In genomic region chr13:6465911-6466419, GRCm38 (mm10) we compare ENCODE assay signal across 26 mouse cellular contexts.
DNase-seq lines count a peak whose midpoint lies in the region; ATAC-seq and TF ChIP-seq lines count a peak whose summit lies in the region.
"Had no signal": no experiment of that assay in that cellular context is flagged by ENCODE, and none has a peak within 500 bp of the region (broad histone marks: within the 10 kb centered on the region; RNA-seq: fewer than 3 reads in every experiment).

No protein-coding gene starts in this region.

- H3K4me3 ChIP-seq in limb, embryonic 14.5 days (replicated peaks; ENCODE audit: low read length) = no peak overlapping the region
- H3K4me3 ChIP-seq in limb, embryonic 10.5 days = no peak overlapping the region
- H3K4me3 ChIP-seq in hindbrain, embryonic 16.5 days (ENCODE audit: low read length) = no peak overlapping the region
- H3K4me3 ChIP-seq: forebrain, embryonic 10.5 days; forebrain, embryonic 13.5 days; heart, embryonic 12.5 days; heart, embryonic 15.5 days had no signal

- no peak for TF ChIP-seq POLR2A in limb, embryonic 14.5 days (IDR thresholded peaks at IDR 0.05; ENCODE audit: borderline replicate concordance, extremely low read depth, insufficient read depth, insufficient read length)

- H3K9ac ChIP-seq in limb, embryonic 14.5 days (ENCODE audit: low read depth, low read length, severe bottlenecking) = no peak overlapping the region
- H3K9ac ChIP-seq in hindbrain, embryonic 16.5 days (ENCODE audit: low read depth, low read length) = no peak overlapping the region
- H3K9ac ChIP-seq: forebrain, embryonic 13.5 days; heart, embryonic 12.5 days; heart, embryonic 15.5 days; hindbrain, embryonic 14.5 days had no signal

- H3K27ac ChIP-seq in limb, embryonic 14.5 days (replicated peaks; ENCODE audit: low read depth, low read length) = no peak overlapping the region
- H3K27ac ChIP-seq in limb, embryonic 10.5 days = no peak overlapping the region
- no peak overlapping the region for H3K27ac ChIP-seq in hindbrain, embryonic 16.5 days (ENCODE audit: low read depth, low read length)
- H3K27ac ChIP-seq: forebrain, embryonic 10.5 days; forebrain, embryonic 13.5 days; heart, embryonic 15.5 days; hindbrain, embryonic 14.5 days had no signal

- H3K4me1 ChIP-seq in limb, embryonic 14.5 days (ENCODE audit: control insufficient read depth, insufficient read depth, low read length) = no peaks in the 10 kb centered on the region
- H3K4me1 ChIP-seq in limb, embryonic 10.5 days = no peaks in the 10 kb centered on the region
- peaks cover 16% of the 10 kb centered on the region for H3K4me1 ChIP-seq in hindbrain, embryonic 16.5 days (ENCODE audit: control insufficient read depth, insufficient read depth, low read depth, low read length)

- WGBS in limb, embryonic 14.5 days = 40% methylated on average over 9 of the region's 9 CpGs
- 43% methylated on average over 9 of the region's 9 CpGs for WGBS in limb, embryonic 10.5 days
- WGBS in hindbrain, embryonic 16.5 days = 38% methylated on average over 9 of the region's 9 CpGs

- intact Hi-C loops in heart, postnatal 10 days (cut with DNase I) = no loop called here

- no peak for DNase-seq in limb, embryonic 14.5 days (ENCODE audit: low spot score)
- no peak for DNase-seq in limb, embryonic 10.5 days (ENCODE audit: low spot score)
- DNase-seq in ES-CJ7 (ENCODE audit: low read depth, low spot score) = peak; percentile 59
- DNase-seq in WW6 (ENCODE audit: low read depth, low spot score) = peak; percentile 4
- no peak for DNase-seq in heart, postnatal 10 days
- DNase-seq: adrenal gland, postnatal 10 days; adrenal gland, postnatal 36 days; B cell, adult 2 months; cerebellum, adult 18-20 months; cerebellum, adult 9-10 months; cerebellum, postnatal 14 days; gastrocnemius, postnatal 25 days; heart, adult 18-20 months; heart, postnatal 14 days; heart, postnatal 4 days had no signal

- no peaks in the 10 kb centered on the region for H3K9me3 ChIP-seq in limb, embryonic 14.5 days (ENCODE audit: control insufficient read depth, low read length)
- H3K9me3 ChIP-seq in limb, embryonic 10.5 days (replicated peaks) = no peaks in the 10 kb centered on the region
- H3K9me3 ChIP-seq in hindbrain, embryonic 16.5 days (ENCODE audit: control insufficient read depth, low read length) = no peaks in the 10 kb centered on the region
- H3K9me3 ChIP-seq: forebrain, embryonic 10.5 days; forebrain, embryonic 13.5 days; G1E; heart, embryonic 12.5 days; heart, embryonic 15.5 days had no signal

- ATAC-seq in limb, embryonic 14.5 days (ENCODE audit: low FRiP score, low read depth) = 0 out of 2 replicates have a peak, but pooled peaks have one; percentile 12
- no peak for ATAC-seq in hindbrain, embryonic 16.5 days
- ATAC-seq: forebrain, embryonic 13.5 days; forebrain, embryonic 16.5 days; intestine, postnatal 0 days; Patski had no signal

- H3K4me2 ChIP-seq in limb, embryonic 14.5 days (replicated peaks; ENCODE audit: low read depth, low read length, severe bottlenecking) = no peak overlapping the region
- no peak overlapping the region for H3K4me2 ChIP-seq in hindbrain, embryonic 16.5 days (ENCODE audit: low read length)
- H3K4me2 ChIP-seq: forebrain, embryonic 13.5 days; heart, embryonic 12.5 days; heart, embryonic 15.5 days; hindbrain, embryonic 14.5 days had no signal

- H3K36me3 ChIP-seq in limb, embryonic 14.5 days (ENCODE audit: control insufficient read depth, insufficient read depth, low read length) = no peaks in the 10 kb centered on the region
- H3K36me3 ChIP-seq in limb, embryonic 10.5 days = no peaks in the 10 kb centered on the region
- no peaks in the 10 kb centered on the region for H3K36me3 ChIP-seq in hindbrain, embryonic 16.5 days (ENCODE audit: control insufficient read depth, insufficient read depth, low read length)
- H3K36me3 ChIP-seq: forebrain, embryonic 10.5 days; G1E; heart, embryonic 12.5 days; heart, embryonic 15.5 days had no signal

- H3K27me3 ChIP-seq in limb, embryonic 14.5 days (ENCODE audit: control insufficient read depth, insufficient read depth, low read length) = no peaks in the 10 kb centered on the region
- no peaks in the 10 kb centered on the region for H3K27me3 ChIP-seq in limb, embryonic 10.5 days (ENCODE audit: low read depth, poor library complexity, severe bottlenecking)
- H3K27me3 ChIP-seq in hindbrain, embryonic 16.5 days (replicated peaks; ENCODE audit: control insufficient read depth, insufficient read depth, low read length) = no peaks in the 10 kb centered on the region
- H3K27me3 ChIP-seq: CH12.LX; forebrain, embryonic 13.5 days; heart, embryonic 12.5 days; heart, embryonic 15.5 days; Patski had no signal

Comparison
In these comparisons a context has a peak if more than half of its experiments do, and no peak if none do; other contexts are left out.
1. DNase-seq: peak in ES-CJ7 (single experiment) and WW6 (single experiment); none in limb, embryonic 14.5 days (single experiment), limb, embryonic 10.5 days (single experiment) and heart, postnatal 10 days (0 of 2).